Mouse (Mus musculus): ENCODE measurements around the gene Mia.
A peak's percentile ranks its signal among the peaks of the same experiment; 100 is the strongest.

Mia gene

GRCm38 (mm10) chr7:27159882-27160281, 21.1 kb downstream of the Mia start:
- peak; percentile 57 for DNase-seq (ENCODE audit: low spot score)

GRCm38 (mm10) chr7:27159256-27159655, 21.7 kb downstream of the Mia start:
- no peak for DNase-seq (ENCODE audit: low spot score)

- no peak for DNase-seq (ENCODE audit: low spot score)
Observed at GRCm38 (mm10) chr7:27158171-27158570, 22.8 kb downstream of the Mia start.

- no peak for DNase-seq (ENCODE audit: low spot score)
Observed at GRCm38 (mm10) chr7:27156005-27156404, 25.0 kb downstream of the Mia start.

- no peak for DNase-seq (ENCODE audit: low spot score)
Observed at GRCm38 (mm10) chr7:27153205-27153764, 27.7 kb downstream of the Mia start, which contains the start of gene Cyp2t4. Gene Cyp2t4, plus strand, starts transcription at chr7:27153714.

- no peak for DNase-seq (ENCODE audit: low spot score)
Observed at GRCm38 (mm10) chr7:27136410-27136996, 44.5 kb downstream of the Mia start.

GRCm38 (mm10) chr7:27133757-27134156, 47.2 kb downstream of the Mia start:
- DNase-seq (ENCODE audit: low spot score), result no peak

- DNase-seq (ENCODE audit: low spot score), result no peak
Observed at GRCm38 (mm10) chr7:27133156-27133555, 47.8 kb downstream of the Mia start.

- no peak for DNase-seq (ENCODE audit: low spot score)
Observed at GRCm38 (mm10) chr7:27132588-27132987, 48.4 kb downstream of the Mia start.

GRCm38 (mm10) chr7:27131387-27131786, 49.6 kb downstream of the Mia start:
- no peak for DNase-seq (ENCODE audit: low spot score)

GRCm38 (mm10) chr7:27130521-27131370, 50.2 kb downstream of the Mia start:
- no peak for DNase-seq (ENCODE audit: low spot score)

GRCm38 (mm10) chr7:27129811-27130210, 51.1 kb downstream of the Mia start:
- DNase-seq (ENCODE audit: low spot score), result no peak
